Mouse (Mus musculus): Measurements from ENCODE around the gene Fbxo9. TPM values are rescaled to one million over a fixed set of nuclear protein-coding genes. Genes with fewer than 3 reads are reported as not detected.

The Fbxo9 gene
- polyA plus RNA-seq, 1 experiment from 2014 or later = 44.2 TPM

DNA sequence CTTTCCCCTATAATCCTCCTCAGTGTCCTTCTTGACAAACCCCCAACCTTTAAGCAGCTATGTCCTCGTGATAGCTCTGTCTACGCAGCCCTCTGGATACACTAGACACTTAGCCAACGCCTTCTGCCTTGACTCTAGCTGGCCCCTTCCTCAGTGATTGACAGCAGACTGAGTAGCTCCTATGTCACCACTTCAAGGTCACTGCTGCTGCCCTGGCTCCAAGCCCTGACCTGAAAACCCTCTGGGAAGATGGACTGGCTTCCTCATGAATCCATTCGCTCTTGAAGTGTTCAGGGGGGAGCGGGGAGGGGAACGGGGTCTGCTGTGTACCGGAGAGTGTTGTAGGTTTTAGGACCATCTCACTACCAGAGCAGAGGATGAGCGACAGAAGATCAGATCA is 73.0 kb downstream of the Fbxo9 start:
- no peaks in the 10 kb centered on the region for H3K36me3 ChIP-seq
- 79% methylated on average over 8 of the region's 8 CpGs for WGBS
- H3K9ac ChIP-seq = no peak overlapping the region
- H3K4me2 ChIP-seq = no peak overlapping the region
- 0 out of 2 replicates have a peak, but pooled peaks cover 7% of the 10 kb centered on the region for H3K4me1 ChIP-seq (replicated peaks)
- no peaks in the 10 kb centered on the region for H3K9me3 ChIP-seq (replicated peaks)
- no peak for ATAC-seq (ENCODE audit: insufficient number of reproducible peaks, low FRiP score)
- H3K27ac ChIP-seq (ENCODE audit: poor library complexity, severe bottlenecking) = no peak overlapping the region
- H3K27me3 ChIP-seq (replicated peaks) = no peaks in the 10 kb centered on the region
- H3K4me3 ChIP-seq = no peak overlapping the region

DNA sequence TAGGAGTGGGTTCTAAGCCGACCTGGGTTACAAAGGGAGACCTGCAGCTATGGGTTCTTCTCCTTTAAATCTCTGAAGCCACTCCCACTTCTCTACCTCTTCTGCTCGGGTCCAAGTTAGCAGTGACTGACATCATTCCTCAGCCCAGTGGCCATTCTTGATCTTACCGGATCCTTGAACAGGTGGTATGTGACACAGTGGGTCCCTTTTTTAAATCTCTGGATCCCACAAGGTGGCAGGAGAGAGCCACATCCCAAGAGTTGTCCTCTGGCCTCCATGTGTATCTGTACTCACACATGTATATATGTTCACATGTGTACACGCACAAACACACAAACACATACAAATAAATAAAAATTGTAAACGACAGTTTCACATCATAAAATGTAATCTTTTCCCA is 73.6 kb downstream of the Fbxo9 start:
- 0 out of 2 replicates have a peak, but pooled peaks cover 7% of the 10 kb centered on the region for H3K4me1 ChIP-seq (replicated peaks)
- no peak overlapping the region for H3K9ac ChIP-seq
- WGBS = 72% methylated on average over 5 of the region's 5 CpGs
- ATAC-seq (ENCODE audit: insufficient number of reproducible peaks, low FRiP score) = no peak
- H3K4me2 ChIP-seq = no peak overlapping the region
- no peak overlapping the region for H3K4me3 ChIP-seq
- no peaks in the 10 kb centered on the region for H3K9me3 ChIP-seq (replicated peaks)
- H3K27me3 ChIP-seq (replicated peaks) = no peaks in the 10 kb centered on the region
- no peaks in the 10 kb centered on the region for H3K36me3 ChIP-seq
- no peak overlapping the region for H3K27ac ChIP-seq (ENCODE audit: poor library complexity, severe bottlenecking)

DNA sequence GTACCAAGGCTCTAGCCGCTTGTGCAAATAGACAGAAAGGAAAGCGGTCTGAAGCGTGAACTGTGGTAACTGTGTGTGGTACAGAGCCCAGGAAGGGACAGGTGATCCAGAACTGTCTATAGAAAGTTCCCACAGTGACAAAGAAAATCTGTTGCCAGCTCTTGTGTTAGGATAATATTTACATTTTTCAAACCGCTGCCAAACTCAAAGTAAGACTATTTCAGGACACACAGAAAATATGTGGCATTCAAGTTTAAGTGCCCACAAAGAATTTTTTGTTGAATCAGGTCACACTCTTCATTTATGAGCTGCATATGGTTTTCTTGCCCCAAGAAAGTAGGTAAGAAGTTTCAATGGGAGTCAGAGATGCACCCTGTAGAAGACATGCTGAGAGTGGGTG is 75.9 kb downstream of the Fbxo9 start:
- no peak overlapping the region for H3K4me3 ChIP-seq
- 0 out of 2 replicates have a peak, but pooled peaks cover 3% of the 10 kb centered on the region for H3K4me1 ChIP-seq (replicated peaks)
- no peak for ATAC-seq (ENCODE audit: insufficient number of reproducible peaks, low FRiP score)
- no peak overlapping the region for H3K27ac ChIP-seq (ENCODE audit: poor library complexity, severe bottlenecking)
- no peaks in the 10 kb centered on the region for H3K9me3 ChIP-seq (replicated peaks)
- H3K36me3 ChIP-seq = no peaks in the 10 kb centered on the region
- 90% methylated on average over 4 of the region's 4 CpGs for WGBS
- no peaks in the 10 kb centered on the region for H3K27me3 ChIP-seq (replicated peaks)
- no peak overlapping the region for H3K9ac ChIP-seq
- no peak overlapping the region for H3K4me2 ChIP-seq

Other genes starting within 250 kb of the Fbxo9 start
- gene Elovl5, start 191.7 kb downstream of the Fbxo9 start, polyA plus RNA-seq (2016; fragmentation: Nextera tagmentation; extraction: Ambion mirVana) = 84.9 and 86.5 TPM in 2 replicates
- not detected in 2 replicates for gene Gcm1, start 57.1 kb downstream of the Fbxo9 start, polyA plus RNA-seq (2016; fragmentation: Nextera tagmentation; extraction: Ambion mirVana)
- gene Ick, start 127 bp upstream of the Fbxo9 start, polyA plus RNA-seq (2016; fragmentation: Nextera tagmentation; extraction: Ambion mirVana) = 15.8 and 18.8 TPM in 2 replicates
- 73.9 and 74.5 TPM in 2 replicates for gene Gsta4, start 73.7 kb upstream of the Fbxo9 start, polyA plus RNA-seq (2016; fragmentation: Nextera tagmentation; extraction: Ambion mirVana)
- gene Gsta1, start 121.6 kb upstream of the Fbxo9 start, polyA plus RNA-seq (2016; fragmentation: Nextera tagmentation; extraction: Ambion mirVana) = not detected in 2 replicates
- not detected in 2 replicates for gene Gm3776, start 148.1 kb upstream of the Fbxo9 start, polyA plus RNA-seq (2016; fragmentation: Nextera tagmentation; extraction: Ambion mirVana)
- not detected in 2 replicates for gene Gm10639, start 180.9 kb upstream of the Fbxo9 start, polyA plus RNA-seq (2016; fragmentation: Nextera tagmentation; extraction: Ambion mirVana)
- not detected in 2 replicates for gene Omt2a, start 205.7 kb upstream of the Fbxo9 start, polyA plus RNA-seq (2016; fragmentation: Nextera tagmentation; extraction: Ambion mirVana)
- not detected in 2 replicates for gene Omt2b, start 218.5 kb upstream of the Fbxo9 start, polyA plus RNA-seq (2016; fragmentation: Nextera tagmentation; extraction: Ambion mirVana)
- gene Gsta2, start 246.7 kb upstream of the Fbxo9 start, polyA plus RNA-seq (2016; fragmentation: Nextera tagmentation; extraction: Ambion mirVana) = not detected in 2 replicates